Mouse (Mus musculus) testis, adult 10 weeks (tissue): ENCODE data around the gene Gm14409. TPM values are rescaled to one million over a fixed set of nuclear protein-coding genes. Genes with fewer than 3 reads are reported as not detected.

Experiments used
- polyA plus RNA-seq: library from polyadenylated mRNA; stranded (reverse); fragments of 350-450 nt; fragmentation: Illumina TruSeq; extraction: RNeasy Lipid Tissue Mini Kit (QIAGEN cat#74804); gene quantifications from one replicate; pipeline ENCODE4 v1.2.3, GENCODE M21; 2014; ENCODE audit warnings: low read depth, low replicate concordance

Gene Gm14409
- polyA plus RNA-seq, result 0.43 TPM

DNA sequence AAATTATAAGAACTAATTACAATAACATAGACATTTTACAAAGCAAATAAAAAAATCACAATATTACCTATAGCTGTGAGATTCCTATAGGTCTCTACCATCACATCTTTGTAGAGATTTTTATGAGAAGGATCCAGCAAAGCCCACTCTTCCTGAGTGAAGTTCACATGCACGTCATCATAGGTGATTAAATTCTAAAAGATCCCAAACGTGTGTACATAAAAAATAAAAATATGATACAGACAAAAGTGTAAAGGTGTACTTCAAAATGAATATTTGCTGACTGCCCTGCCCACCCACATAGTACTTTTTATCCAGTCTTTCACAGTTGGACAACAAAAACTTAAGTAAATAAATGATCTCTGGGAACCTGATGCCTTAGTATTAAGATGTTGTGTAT lies at the start of gene Gm14409:
Gene Gm14409 (minus strand): TSS at position 101 of the 400 bp plus-strand sequence.

Other genes with a start within 250 kb of the Gm14409 start
- not detected for gene Gm14401, start 192.7 kb downstream of the Gm14409 start, polyA plus RNA-seq
- gene Gm14410, start 60.6 kb downstream of the Gm14409 start, polyA plus RNA-seq, result 7.0 TPM
- gene Gm14412, start 57.3 kb upstream of the Gm14409 start, polyA plus RNA-seq, result 3.8 TPM
- 2.0 TPM for gene Gm14418, start 131.3 kb upstream of the Gm14409 start, polyA plus RNA-seq
- 9.4 TPM for gene Zfp970, start 197.7 kb upstream of the Gm14409 start, polyA plus RNA-seq
- 1.8 TPM for gene Gm14403, start 231.2 kb upstream of the Gm14409 start, polyA plus RNA-seq